Mouse (Mus musculus): ENCODE measurements around the gene Dnhd1. TPM values are rescaled to one million over a fixed set of nuclear protein-coding genes. Genes with fewer than 3 reads are reported as not detected.

Gene Dnhd1
- under 1 TPM; 0.67 to 0.76 TPM for total RNA-seq (2021)
- long read RNA-seq, experiment 1, partial matches to known transcripts: 0 of 1 reads
- long read RNA-seq, experiment 1, other reads (novel, unspliced or antisense): 1 of 1 reads
- long read RNA-seq, experiment 2: 0 reads

GRCm38 (mm10) chr7:105650639-105651435 lies at the start of gene Dnhd1:
TSS of gene Dnhd1 (plus strand) at chr7:105650827.
- DNase-seq: peak; percentile 76 to 77
- intact Hi-C loops (cut with DNase I): loop anchor here (2.0 kb wide), 1 partner anchor 100 kb away; no protein-coding TSS in a partner anchor

DNA sequence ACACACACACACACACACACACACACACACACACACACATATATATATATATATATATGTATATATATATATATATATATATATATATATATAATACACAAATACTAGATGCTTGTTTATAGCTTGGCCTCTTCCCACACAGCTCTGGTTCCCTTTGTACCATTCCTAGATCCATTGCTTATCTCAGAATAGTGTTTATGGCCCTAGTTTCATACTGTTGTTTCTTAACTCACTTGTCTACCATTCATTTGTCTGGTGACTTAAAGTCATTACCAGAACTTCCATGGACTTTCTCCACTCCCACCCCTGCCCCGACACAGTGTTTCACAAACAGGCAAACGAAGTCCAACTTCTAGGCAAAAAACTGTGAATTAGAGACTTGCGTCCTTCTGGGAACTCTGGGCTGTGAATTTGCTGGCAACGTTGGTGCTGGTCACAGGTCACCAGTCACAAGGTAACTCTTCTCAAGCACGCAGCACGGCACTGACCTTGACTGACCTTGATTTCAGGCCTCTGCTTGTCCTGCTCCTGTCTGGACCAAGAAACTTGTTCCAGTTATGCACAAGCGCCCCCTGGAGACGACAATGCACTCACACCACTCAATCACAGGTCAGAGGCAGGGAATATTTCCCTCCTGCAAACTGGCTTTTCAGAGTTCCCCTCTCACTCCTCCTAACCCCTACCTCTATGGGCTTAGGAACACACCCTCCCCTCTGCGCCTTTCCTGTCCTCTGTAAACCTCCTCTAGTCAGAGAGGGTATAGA lies 47.6 kb upstream of the Dnhd1 start:
- peak; percentile 71 to 80 for DNase-seq
- intact Hi-C loops (cut with DNase I): loop anchor here (5.0 kb wide), 1 partner anchor 51 kb away; the partner anchor contains the start of gene Smpd1

DNA sequence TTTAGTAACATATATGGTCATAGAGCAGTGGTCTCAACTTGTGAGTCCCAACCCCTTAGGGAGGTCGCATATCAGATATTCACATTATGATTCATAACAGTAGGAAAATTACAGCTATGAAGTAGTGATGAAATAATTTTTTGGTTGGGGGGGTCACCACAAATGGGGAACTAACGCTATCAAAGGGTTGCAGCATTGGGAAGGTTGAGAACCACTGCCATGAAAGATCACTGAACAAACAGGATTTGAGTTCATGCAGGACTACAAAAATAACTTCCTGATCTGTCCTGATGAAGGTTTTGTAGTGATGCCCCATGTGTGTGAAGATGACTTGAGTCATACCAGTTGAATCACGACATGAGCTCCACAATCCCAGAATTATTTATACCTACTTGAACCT lies 42.2 kb upstream of the Dnhd1 start:
- DNase-seq: no peak
- intact Hi-C loops (cut with DNase I): no loop called here

DNA sequence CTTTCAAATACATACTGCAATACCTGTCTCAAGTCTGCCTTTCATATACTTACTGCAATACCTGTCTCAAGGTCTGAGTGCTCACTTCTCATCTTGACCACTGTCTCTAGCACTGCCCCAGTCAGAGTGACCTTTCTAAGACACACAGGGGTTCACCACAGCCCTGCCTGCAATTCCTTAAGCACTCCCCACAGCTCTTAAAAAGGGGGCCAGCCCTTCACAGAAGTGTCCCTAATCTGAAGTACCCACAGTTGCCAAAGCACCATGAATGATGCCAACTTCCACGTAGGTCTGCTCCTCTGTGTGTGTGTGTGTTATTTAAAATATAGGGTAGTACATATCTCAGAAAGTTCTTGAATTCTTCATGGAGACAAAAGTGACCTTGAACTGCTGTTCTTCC lies 38.9 kb upstream of the Dnhd1 start:
- no peak for DNase-seq
- intact Hi-C loops (cut with DNase I): no loop called here

- intact Hi-C loops (cut with DNase I): no loop called here
- no peak for DNase-seq
Observed at GRCm38 (mm10) chr7:105614400-105614799, 36.2 kb upstream of the Dnhd1 start.

- intact Hi-C loops (cut with DNase I): no loop called here
Observed at GRCm38 (mm10) chr7:105615720-105616119, 34.9 kb upstream of the Dnhd1 start.

DNA sequence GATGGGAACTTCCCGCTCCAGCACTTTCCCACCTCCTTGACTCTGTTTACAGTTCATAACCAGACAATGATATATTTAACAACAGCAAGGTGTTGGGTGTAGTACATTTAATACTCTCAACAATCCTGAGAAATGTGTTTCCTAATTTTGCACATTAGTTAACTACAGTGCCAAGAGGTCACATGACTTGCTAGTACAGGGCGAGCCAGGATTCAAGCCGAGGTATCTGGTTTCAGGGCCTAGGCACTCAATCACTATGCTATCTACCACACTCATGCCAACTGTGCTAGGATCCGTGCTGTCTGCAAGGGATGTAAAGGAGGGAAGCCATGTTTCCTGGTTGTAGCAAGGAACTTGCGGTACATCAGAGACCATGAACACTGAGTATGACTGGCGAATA lies 34.1 kb upstream of the Dnhd1 start:
- intact Hi-C loops (cut with DNase I): no loop called here
- no peak for DNase-seq

More at GRCm38 (mm10) chr7:105615720-105616119, 34.9 kb upstream of the Dnhd1 start:
- DNase-seq: no peak

GRCm38 (mm10) chr7:105617810-105618209 lies 32.8 kb upstream of the Dnhd1 start:
- DNase-seq: no peak
- intact Hi-C loops (cut with DNase I): no loop called here

DNA sequence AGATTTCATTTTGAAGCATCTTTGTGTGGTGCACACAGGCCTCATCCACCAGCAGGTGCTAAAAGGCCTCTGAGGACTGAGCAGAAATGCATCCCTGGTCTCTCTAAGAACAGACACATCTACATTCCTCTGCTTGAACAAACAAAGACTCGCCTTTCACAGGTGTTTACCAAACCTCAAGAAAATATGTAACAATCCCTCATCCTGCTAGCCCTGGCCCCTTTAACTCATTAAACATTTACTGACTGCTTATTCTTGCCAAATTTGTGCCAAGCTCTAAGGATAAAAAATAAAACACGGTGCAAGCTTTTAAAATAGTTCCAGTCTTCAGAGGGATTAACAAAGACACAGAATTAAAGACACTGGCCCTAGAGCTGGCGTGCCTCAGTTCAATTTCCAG lies 30.9 kb upstream of the Dnhd1 start:
- no peak for DNase-seq
- intact Hi-C loops (cut with DNase I): no loop called here

- intact Hi-C loops (cut with DNase I): no loop called here
- DNase-seq: no peak
Observed at GRCm38 (mm10) chr7:105621053-105621452, 29.6 kb upstream of the Dnhd1 start.

GRCm38 (mm10) chr7:105621646-105622292 lies 28.9 kb upstream of the Dnhd1 start:
- DNase-seq: no peak
- intact Hi-C loops (cut with DNase I): no loop called here

DNA sequence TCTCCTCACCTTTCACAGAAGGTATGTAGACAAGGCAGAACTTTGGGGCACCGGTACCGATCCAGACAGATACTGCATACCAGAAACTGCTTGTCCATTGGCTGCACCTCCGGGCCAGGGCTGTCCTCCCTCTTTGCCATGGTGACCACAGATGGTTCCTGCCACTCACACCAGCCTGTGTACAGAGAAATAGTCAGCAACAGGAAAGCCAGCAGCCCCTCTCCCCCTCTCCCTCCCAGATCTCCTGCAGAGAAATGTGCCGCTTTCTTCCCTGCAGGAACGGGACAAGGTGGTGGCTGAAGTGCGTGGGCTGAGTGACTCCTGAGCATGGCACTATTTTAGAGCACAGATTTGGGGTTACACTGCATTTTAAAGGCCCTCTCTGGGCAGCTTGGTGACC lies 25.2 kb upstream of the Dnhd1 start:
- no peak for DNase-seq
- intact Hi-C loops (cut with DNase I): loop anchor here (5.0 kb wide), 1 partner anchor 223 kb away; the partner anchor contains the start of genes Cnga4 and Fam160a2

DNA sequence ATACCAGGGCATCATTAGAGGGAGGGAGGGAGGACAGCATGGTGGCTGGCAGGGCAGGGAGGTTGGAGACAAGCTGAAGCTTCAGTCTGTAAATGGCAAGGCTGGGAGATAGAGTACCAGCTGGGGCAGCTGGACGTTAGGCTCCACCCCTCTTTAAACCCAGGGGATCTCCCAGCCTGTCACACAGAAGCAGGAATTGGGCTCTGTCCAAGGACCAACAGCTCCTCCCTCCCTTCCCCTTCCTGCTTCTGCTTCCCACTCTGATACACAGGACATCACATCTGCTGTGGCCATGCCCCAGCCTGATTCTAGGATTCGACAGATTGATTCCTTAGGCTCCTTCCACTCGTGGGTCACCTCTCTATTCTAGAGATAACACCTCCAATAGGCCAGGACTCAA lies 22.0 kb upstream of the Dnhd1 start:
- intact Hi-C loops (cut with DNase I): loop anchor here (5.0 kb wide), 1 partner anchor 226 kb away; the partner anchor contains the start of genes Cnga4 and Fam160a2
- DNase-seq: peak; percentile 74 to 82

- intact Hi-C loops (cut with DNase I): loop anchor here (5.0 kb wide), 1 partner anchor 180 kb away; the partner anchor contains the start of gene Mrpl17
- DNase-seq: no peak
Observed at GRCm38 (mm10) chr7:105632551-105632972, 18.1 kb upstream of the Dnhd1 start.

DNA sequence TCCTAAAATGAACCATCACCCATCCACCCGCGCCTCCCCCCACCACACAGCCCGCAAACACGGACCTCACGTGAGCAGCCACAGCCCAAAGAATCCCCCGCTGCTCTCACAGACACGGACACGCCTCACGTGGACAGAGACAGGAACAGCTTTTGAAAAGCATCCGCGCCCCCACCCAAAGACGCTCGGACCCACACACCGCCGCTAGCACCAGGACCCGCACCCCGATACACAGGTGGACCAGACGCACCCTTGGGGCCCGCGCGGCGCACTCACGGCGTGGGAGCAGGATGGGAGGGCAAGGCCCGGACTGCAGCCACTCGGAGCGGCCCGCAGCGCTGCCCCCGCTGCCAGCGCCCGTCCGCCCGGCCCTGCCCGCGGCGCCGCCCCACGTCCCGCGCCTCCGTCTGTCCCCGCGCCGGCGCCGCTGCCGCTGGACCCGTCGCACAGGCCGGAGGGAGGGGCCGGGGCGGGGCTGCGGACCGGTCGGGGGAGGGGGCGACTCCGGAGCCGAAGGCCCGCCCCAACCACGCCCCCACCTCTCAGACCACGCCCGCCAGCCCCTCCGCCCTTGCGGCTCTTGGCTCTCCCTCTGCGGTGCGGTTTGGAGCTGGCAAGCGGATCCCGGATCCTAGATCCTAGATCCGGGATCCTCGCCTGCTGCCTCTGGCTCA lies 17.4 kb upstream of the Dnhd1 start, which contains the start of gene Trim3:
TSS of gene Trim3 (minus strand) at position 445 of the 674 bp plus-strand sequence.
- intact Hi-C loops (cut with DNase I): loop anchor here (5.0 kb wide), 1 partner anchor 179 kb away; the partner anchor contains the start of gene Mrpl17

DNA sequence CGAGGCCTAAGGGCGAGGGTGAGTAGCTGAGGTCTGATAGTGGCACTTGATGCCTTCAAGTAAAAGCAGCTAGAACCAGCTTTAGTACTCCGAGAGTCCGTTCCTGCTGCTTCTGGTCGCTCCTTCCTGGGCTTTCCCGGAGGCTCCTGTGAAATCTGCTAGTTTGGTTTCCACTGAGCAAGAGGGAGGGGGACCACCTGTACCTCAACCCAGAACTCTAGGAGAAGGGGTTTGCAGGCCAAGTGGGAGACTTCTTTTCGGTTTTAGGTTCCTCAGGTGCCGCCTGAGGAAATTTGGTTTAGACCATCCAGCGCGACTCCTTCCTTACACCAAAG lies 16.9 kb upstream of the Dnhd1 start:
- intact Hi-C loops (cut with DNase I): loop anchor here (5.0 kb wide), 1 partner anchor 179 kb away; the partner anchor contains the start of gene Mrpl17
- no peak for DNase-seq

More for the DNA sequence above, 17.4 kb upstream of the Dnhd1 start, which contains the start of gene Trim3:
- DNase-seq: peak; percentile 95

GRCm38 (mm10) chr7:105634272-105634920 lies 16.2 kb upstream of the Dnhd1 start:
- intact Hi-C loops (cut with DNase I): loop anchor here (5.0 kb wide), 1 partner anchor 178 kb away; the partner anchor contains the start of gene Mrpl17

GRCm38 (mm10) chr7:105635726-105636125 lies 14.9 kb upstream of the Dnhd1 start:
- DNase-seq: peak in 1 of 2 experiments; percentile 37
- intact Hi-C loops (cut with DNase I): loop anchor here (5.0 kb wide), 1 partner anchor 148 kb away; no protein-coding TSS in a partner anchor

More at GRCm38 (mm10) chr7:105634272-105634920, 16.2 kb upstream of the Dnhd1 start:
- no peak for DNase-seq

DNA sequence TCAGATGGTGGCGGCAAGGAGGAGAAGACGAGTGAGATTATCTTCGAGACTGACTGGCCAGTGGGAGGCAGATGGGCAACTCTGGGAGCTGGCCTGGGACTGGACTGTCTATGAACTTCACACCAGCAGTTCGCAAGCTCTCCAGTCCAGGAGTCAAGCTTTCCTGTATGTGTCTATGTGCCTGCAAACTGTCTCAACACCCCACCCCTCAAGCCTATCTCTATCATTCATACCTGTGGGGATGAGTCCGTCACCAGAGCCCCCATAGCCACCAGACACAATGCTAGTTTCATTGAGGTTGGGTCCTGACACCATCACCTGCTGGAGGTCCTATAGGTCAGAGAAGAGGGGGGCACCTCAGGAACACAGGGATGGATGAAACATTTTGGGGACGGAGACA lies 11.9 kb upstream of the Dnhd1 start:
- no peak for DNase-seq
- intact Hi-C loops (cut with DNase I): loop anchor here (5.0 kb wide), 1 partner anchor 151 kb away; no protein-coding TSS in a partner anchor
